Mouse (Mus musculus) heart, embryonic 15.5 days (tissue): Measurements from ENCODE around the gene Cadps2. TPM values are rescaled to one million over a fixed set of nuclear protein-coding genes. Genes with fewer than 3 reads are reported as not detected.

ENCODE experiments used
- ATAC-seq: fragments of 200-750 bp; cut with Nextera tagmentation; replicated peaks from 2 replicates; pipeline ENCODE4 v1.8.0; 2017; ENCODE audit warnings: low read depth, moderate TSS enrichment; ENCODE audit not compliant: insufficient number of reproducible peaks, insufficient read depth, low FRiP score
- H3K27ac ChIP-seq: fragments of 300-500 bp; sonication (generic); 2 replicates; pipeline ENCODE4 v1.5.1; 2015; ENCODE audit warnings: mild to moderate bottlenecking, inconsistent platforms
- H3K27me3 ChIP-seq: fragments of 300-500 bp; sonication (generic); 2 replicates; pipeline ENCODE4 v1.6.1; 2015; ENCODE audit warnings: inconsistent platforms
- H3K36me3 ChIP-seq: fragments of 300-500 bp; sonication (generic); 2 replicates; pipeline ENCODE4 v1.6.1; 2015; ENCODE audit warnings: mild to moderate bottlenecking, inconsistent platforms
- H3K4me1 ChIP-seq: fragments of 300-500 bp; sonication (generic); replicated peaks from 2 replicates; pipeline ENCODE4 v1.6.1; 2015; ENCODE audit warnings: inconsistent platforms
- H3K4me2 ChIP-seq: fragments of 300-500 bp; sonication (generic); 2 replicates; pipeline ENCODE4 v1.6.1; 2015; ENCODE audit warnings: inconsistent platforms, mild to moderate bottlenecking, moderate library complexity
- H3K4me3 ChIP-seq: fragments of 300-500 bp; sonication (generic); 2 replicates; pipeline ENCODE4 v1.5.1; 2015; ENCODE audit warnings: mild to moderate bottlenecking, inconsistent platforms
- H3K9ac ChIP-seq: fragments of 300-500 bp; sonication (generic); 2 replicates; pipeline ENCODE4 v1.6.1; 2015; ENCODE audit warnings: mild to moderate bottlenecking, inconsistent platforms
- H3K9me3 ChIP-seq: fragments of 300-500 bp; sonication (generic); replicated peaks from 2 replicates; pipeline ENCODE4 v1.6.1; 2016; ENCODE audit warnings: inconsistent platforms
- WGBS: fragments of 180-500 bp; shearing (Covaris S2); methylation state at CpG from one replicate; pipeline ENCODE4 v1.1.7; 2015; ENCODE audit warnings: mixed read lengths; 5-methylcytosine and 5-hydroxymethylcytosine counted together
- polyA plus RNA-seq: library from polyadenylated mRNA; unstranded; fragments of >200 nt; fragmentation: Nextera tagmentation; extraction: Ambion mirVana; gene quantifications from 2 replicates; pipeline ENCODE4 v1.2.1, GENCODE M21; 2015

The Cadps2 gene
- polyA plus RNA-seq, 1 experiment from 2014 or later, result 1.3 TPM

- no peak within 1 kb of the TSS for H3K27ac ChIP-seq
- no peak within 1 kb of the TSS for H3K9ac ChIP-seq
- WGBS, result 82% methylated on average over 2 of the region's 2 CpGs
Measured at GRCm38 (mm10) chr6:23650205-23650604, 189.0 kb downstream of the Cadps2 start, which contains the start of gene Rnf133. Gene Rnf133 (minus strand): TSS chr6:23650305.

GRCm38 (mm10) chr6:23648732-23649131, 190.5 kb downstream of the Cadps2 start:
- no peak overlapping the region for H3K4me2 ChIP-seq
- no peaks in the 10 kb centered on the region for H3K9me3 ChIP-seq
- H3K9ac ChIP-seq, result no peak overlapping the region
- H3K36me3 ChIP-seq, result no peaks in the 10 kb centered on the region
- no peaks in the 10 kb centered on the region for H3K27me3 ChIP-seq
- ATAC-seq, result no peak
- no peaks in the 10 kb centered on the region; the same call in 1 of the 2 replicates for H3K4me1 ChIP-seq
- H3K4me3 ChIP-seq, result no peak overlapping the region
- 60% methylated on average over 8 of the region's 8 CpGs for WGBS
- H3K27ac ChIP-seq, result no peak overlapping the region

More at GRCm38 (mm10) chr6:23650205-23650604, 189.0 kb downstream of the Cadps2 start, which contains the start of gene Rnf133:
- H3K4me1 ChIP-seq, result no peaks in the 10 kb centered on the region; the same call in 1 of the 2 replicates
- ATAC-seq, result no peak
- no peaks in the 10 kb centered on the region for H3K36me3 ChIP-seq
- no peaks in the 10 kb centered on the region for H3K9me3 ChIP-seq
- no peak within 1 kb of the TSS for H3K4me3 ChIP-seq
- no peaks in the 10 kb centered on the region for H3K27me3 ChIP-seq
- no peak within 1 kb of the TSS for H3K4me2 ChIP-seq

GRCm38 (mm10) chr6:23647627-23648247, 191.5 kb downstream of the Cadps2 start:
- 60% methylated on average over 7 of the region's 7 CpGs for WGBS
- Histone ChIP-seq H3K27ac (no peak overlapping the region), H3K27me3 (no peaks in the 10 kb centered on the region), H3K9me3 (no peaks in the 10 kb centered on the region), H3K4me2 (no peak overlapping the region), H3K4me1 (no peaks in the 10 kb centered on the region; the same call in 1 of the 2 replicates), H3K4me3 (no peak overlapping the region), H3K9ac (no peak overlapping the region), H3K36me3 (no peaks in the 10 kb centered on the region)
- ATAC-seq, result no peak

- Histone ChIP-seq H3K9ac (no peak overlapping the region), H3K9me3 (no peaks in the 10 kb centered on the region), H3K4me2 (no peak overlapping the region), H3K4me1 (no peaks in the 10 kb centered on the region), H3K27me3 (no peaks in the 10 kb centered on the region), H3K27ac (no peak overlapping the region), H3K36me3 (no peaks in the 10 kb centered on the region), H3K4me3 (no peak overlapping the region)
- WGBS, result 58% methylated on average over 3 of the region's 3 CpGs
- ATAC-seq, result no peak
Measured at GRCm38 (mm10) chr6:23637081-23637480, 202.1 kb downstream of the Cadps2 start.

- Histone ChIP-seq H3K4me2 (no peak overlapping the region), H3K9me3 (no peaks in the 10 kb centered on the region), H3K27ac (no peak overlapping the region), H3K27me3 (no peaks in the 10 kb centered on the region), H3K4me1 (no peaks in the 10 kb centered on the region), H3K4me3 (no peak overlapping the region), H3K9ac (no peak overlapping the region), H3K36me3 (no peaks in the 10 kb centered on the region)
- WGBS, result 85% methylated on average over 3 of the region's 3 CpGs
- ATAC-seq, result no peak
Measured at GRCm38 (mm10) chr6:23635208-23635607, 204.0 kb downstream of the Cadps2 start.

GRCm38 (mm10) chr6:23634016-23634415, 205.2 kb downstream of the Cadps2 start:
- 82% methylated on average over 9 of the region's 9 CpGs for WGBS
- no peak for ATAC-seq

GRCm38 (mm10) chr6:23630465-23630864, 208.8 kb downstream of the Cadps2 start:
- H3K4me3 ChIP-seq, result no peak overlapping the region
- no peak for ATAC-seq
- no peaks in the 10 kb centered on the region for H3K27me3 ChIP-seq
- WGBS, result 31% methylated on average over 4 of the region's 4 CpGs
- no peaks in the 10 kb centered on the region for H3K9me3 ChIP-seq
- H3K4me2 ChIP-seq, result no peak overlapping the region
- H3K9ac ChIP-seq, result no peak overlapping the region
- H3K27ac ChIP-seq, result no peak overlapping the region
- no peaks in the 10 kb centered on the region for H3K36me3 ChIP-seq
- H3K4me1 ChIP-seq, result no peaks in the 10 kb centered on the region

More at GRCm38 (mm10) chr6:23634016-23634415, 205.2 kb downstream of the Cadps2 start:
- no peaks in the 10 kb centered on the region for H3K36me3 ChIP-seq
- no peak overlapping the region for H3K9ac ChIP-seq
- no peak overlapping the region for H3K4me3 ChIP-seq
- no peak overlapping the region for H3K4me2 ChIP-seq
- no peaks in the 10 kb centered on the region for H3K27me3 ChIP-seq
- H3K4me1 ChIP-seq, result no peaks in the 10 kb centered on the region
- H3K9me3 ChIP-seq, result no peaks in the 10 kb centered on the region
- H3K27ac ChIP-seq, result no peak overlapping the region

GRCm38 (mm10) chr6:23575102-23575501, 264.1 kb downstream of the Cadps2 start:
- H3K27me3 ChIP-seq, result no peaks in the 10 kb centered on the region
- no peak overlapping the region for H3K4me3 ChIP-seq
- no peak for ATAC-seq
- H3K27ac ChIP-seq, result no peak overlapping the region
- WGBS, result 65% methylated on average over 2 of the region's 2 CpGs
- H3K4me2 ChIP-seq, result no peak overlapping the region
- H3K4me1 ChIP-seq, result no peaks in the 10 kb centered on the region
- no peaks in the 10 kb centered on the region for H3K36me3 ChIP-seq
- no peak overlapping the region for H3K9ac ChIP-seq
- H3K9me3 ChIP-seq, result no peaks in the 10 kb centered on the region

- no peak overlapping the region for H3K4me2 ChIP-seq
- no peak overlapping the region for H3K27ac ChIP-seq
- no peak for ATAC-seq
- no peak overlapping the region for H3K9ac ChIP-seq
- H3K9me3 ChIP-seq, result no peaks in the 10 kb centered on the region
- H3K36me3 ChIP-seq, result no peaks in the 10 kb centered on the region
- no peaks in the 10 kb centered on the region for H3K4me1 ChIP-seq
- WGBS, result 77% methylated on average over 4 of the region's 4 CpGs
- no peaks in the 10 kb centered on the region for H3K27me3 ChIP-seq
- no peak overlapping the region for H3K4me3 ChIP-seq
Measured at GRCm38 (mm10) chr6:23573750-23574149, 265.5 kb downstream of the Cadps2 start.

- H3K4me3 ChIP-seq, result no peak overlapping the region
- H3K4me2 ChIP-seq, result no peak overlapping the region
- WGBS, result 70% methylated on average over 4 of the region's 4 CpGs
- no peaks in the 10 kb centered on the region for H3K27me3 ChIP-seq
- no peaks in the 10 kb centered on the region for H3K9me3 ChIP-seq
- H3K27ac ChIP-seq, result no peak overlapping the region
- no peak for ATAC-seq
- no peak overlapping the region for H3K9ac ChIP-seq
- H3K36me3 ChIP-seq, result no peaks in the 10 kb centered on the region
- no peaks in the 10 kb centered on the region for H3K4me1 ChIP-seq
Measured at GRCm38 (mm10) chr6:23572401-23572800, 266.8 kb downstream of the Cadps2 start.

- 74% methylated on average over 4 of the region's 4 CpGs for WGBS
- no peaks in the 10 kb centered on the region for H3K4me1 ChIP-seq
Measured at GRCm38 (mm10) chr6:23569686-23570085, 269.5 kb downstream of the Cadps2 start.

GRCm38 (mm10) chr6:23568688-23569087, 270.5 kb downstream of the Cadps2 start:
- ATAC-seq, result no peak
- no peaks in the 10 kb centered on the region for H3K36me3 ChIP-seq
- 74% methylated on average over 1 of the region's 1 CpGs for WGBS

More at GRCm38 (mm10) chr6:23569686-23570085, 269.5 kb downstream of the Cadps2 start:
- H3K27me3 ChIP-seq, result no peaks in the 10 kb centered on the region
- no peak for ATAC-seq
- no peak overlapping the region for H3K4me2 ChIP-seq
- H3K9ac ChIP-seq, result no peak overlapping the region
- no peaks in the 10 kb centered on the region for H3K9me3 ChIP-seq
- H3K36me3 ChIP-seq, result no peaks in the 10 kb centered on the region
- no peak overlapping the region for H3K27ac ChIP-seq
- H3K4me3 ChIP-seq, result no peak overlapping the region

More at GRCm38 (mm10) chr6:23568688-23569087, 270.5 kb downstream of the Cadps2 start:
- Histone ChIP-seq H3K9me3 (no peaks in the 10 kb centered on the region), H3K4me3 (no peak overlapping the region), H3K4me1 (no peaks in the 10 kb centered on the region), H3K4me2 (no peak overlapping the region), H3K9ac (no peak overlapping the region), H3K27me3 (no peaks in the 10 kb centered on the region), H3K27ac (no peak overlapping the region)
